Mouse (Mus musculus): Measurements from ENCODE around the gene Dgki.
A peak's percentile ranks its signal among the peaks of the same experiment; 100 is the strongest.

The Dgki gene

GRCm38 (mm10) chr6:36903159-36903794, 396.7 kb downstream of the Dgki start:
- no peak for DNase-seq

GRCm38 (mm10) chr6:36899872-36900271, 400.1 kb downstream of the Dgki start:
- DNase-seq: no peak

- no peak for DNase-seq
These were observed 401.6 kb downstream of the Dgki start for GRCm38 (mm10) chr6:36898412-36898811.

- DNase-seq: no peak
These were observed 402.3 kb downstream of the Dgki start for GRCm38 (mm10) chr6:36897616-36898149.

- no peak for DNase-seq
These were observed 403.3 kb downstream of the Dgki start for GRCm38 (mm10) chr6:36896656-36897055.

GRCm38 (mm10) chr6:36891820-36892219, 408.2 kb downstream of the Dgki start:
- no peak for DNase-seq

GRCm38 (mm10) chr6:36890776-36891175, 409.2 kb downstream of the Dgki start:
- no peak for DNase-seq

- DNase-seq: no peak
These were observed 409.7 kb downstream of the Dgki start for GRCm38 (mm10) chr6:36890296-36890695.

GRCm38 (mm10) chr6:36881309-36881708, 418.7 kb downstream of the Dgki start:
- DNase-seq: no peak

GRCm38 (mm10) chr6:36880643-36881263, 419.2 kb downstream of the Dgki start:
- no peak for DNase-seq

- no peak for DNase-seq
These were observed 422.6 kb downstream of the Dgki start for GRCm38 (mm10) chr6:36877399-36877798.

GRCm38 (mm10) chr6:36876426-36876825, 423.6 kb downstream of the Dgki start:
- no peak for DNase-seq

GRCm38 (mm10) chr6:36875926-36876325, 424.1 kb downstream of the Dgki start:
- DNase-seq: no peak

- DNase-seq: no peak
These were observed 427.1 kb downstream of the Dgki start for GRCm38 (mm10) chr6:36872876-36873275.

- no peak for DNase-seq
These were observed 431.8 kb downstream of the Dgki start for GRCm38 (mm10) chr6:36868217-36868616.

- DNase-seq: no peak
These were observed 441.5 kb downstream of the Dgki start for GRCm38 (mm10) chr6:36858258-36859041.

GRCm38 (mm10) chr6:36857627-36858257, 442.2 kb downstream of the Dgki start:
- DNase-seq: no peak

GRCm38 (mm10) chr6:36850422-36851129, 449.4 kb downstream of the Dgki start:
- peak; percentile 90 for DNase-seq

- no peak for DNase-seq
These were observed 454.7 kb downstream of the Dgki start for GRCm38 (mm10) chr6:36845288-36845687.

GRCm38 (mm10) chr6:36844258-36844657, 455.7 kb downstream of the Dgki start:
- DNase-seq: peak; percentile 29

GRCm38 (mm10) chr6:36843031-36843488, 456.9 kb downstream of the Dgki start:
- peak; percentile 68 for DNase-seq
